Mouse (Mus musculus) liver, embryonic 14.5 days (tissue): ENCODE results near the gene Kcnab1.

Experiments
- CTCF ChIP-seq: IDR thresholded peaks from 2 replicates; pipeline ENCODE4 v1.5.1; 2016; ENCODE audit warnings: antibody characterized with exemption, low read depth, control low read depth
- EP300 ChIP-seq: IDR thresholded peaks from 2 replicates; pipeline ENCODE4 v1.6.1; 2016; ENCODE audit warnings: antibody characterized with exemption, low read depth

GRCm38 (mm10) chr3:65260521-65260920, 151.3 kb downstream of the Kcnab1 start:
- no peak for TF ChIP-seq CTCF
- no peak for TF ChIP-seq EP300
